Mouse (Mus musculus) intestine, embryonic 15.5 days (tissue): ENCODE measurements around the gene Unc5c. TPM values are rescaled to one million over a fixed set of nuclear protein-coding genes. Genes with fewer than 3 reads are reported as not detected.

Source experiments
- ATAC-seq: fragments of 200-750 bp; cut with Nextera tagmentation; 2 replicates; pipeline ENCODE4 v1.8.0; 2017; ENCODE audit warnings: moderate TSS enrichment, moderate library complexity
- H3K27ac ChIP-seq: fragments of 300-500 bp; sonication (generic); 2 replicates; pipeline ENCODE4 v1.5.1; 2015; ENCODE audit warnings: mild to moderate bottlenecking, inconsistent platforms
- H3K27me3 ChIP-seq: fragments of 300-500 bp; sonication (generic); replicated peaks from 2 replicates; pipeline ENCODE4 v1.6.1; 2015; ENCODE audit warnings: inconsistent platforms
- H3K36me3 ChIP-seq: fragments of 300-500 bp; sonication (generic); 2 replicates; pipeline ENCODE4 v1.6.1; 2015; ENCODE audit warnings: inconsistent platforms
- H3K4me1 ChIP-seq: fragments of 300-500 bp; sonication (generic); replicated peaks from 2 replicates; pipeline ENCODE4 v1.6.1; 2015; ENCODE audit warnings: inconsistent platforms
- H3K4me2 ChIP-seq: fragments of 300-500 bp; sonication (generic); replicated peaks from 2 replicates; pipeline ENCODE4 v1.6.1; 2015; ENCODE audit warnings: mild to moderate bottlenecking, inconsistent platforms
- H3K4me3 ChIP-seq: fragments of 300-500 bp; sonication (generic); replicated peaks from 2 replicates; pipeline ENCODE4 v1.5.1; 2015; ENCODE audit warnings: inconsistent platforms
- H3K9ac ChIP-seq: fragments of 300-500 bp; sonication (generic); 2 replicates; pipeline ENCODE4 v1.6.1; 2015; ENCODE audit warnings: inconsistent platforms
- H3K9me3 ChIP-seq: fragments of 300-500 bp; sonication (generic); 2 replicates; pipeline ENCODE4 v1.6.1; 2016; ENCODE audit warnings: inconsistent platforms
- WGBS: fragments of 180-500 bp; shearing (Covaris S2); methylation state at CpG from one replicate; pipeline ENCODE4 v1.1.7; 2015; 5-methylcytosine and 5-hydroxymethylcytosine counted together
- polyA plus RNA-seq: library from polyadenylated mRNA; unstranded; fragments of >200 nt; fragmentation: Nextera tagmentation; extraction: Ambion mirVana; gene quantifications from 2 replicates; pipeline ENCODE4 v1.2.1, GENCODE M21; 2015

Unc5c gene
- 8.2 and 8.9 TPM in 2 replicates for polyA plus RNA-seq

- Histone ChIP-seq H3K4me2 (peak within 1 kb of the TSS; percentile 95), H3K27me3 (peaks cover 26% of the 10 kb centered on the region), H3K4me3 (peak within 1 kb of the TSS; percentile 78), H3K4me1 (no peaks in the 10 kb centered on the region), H3K9ac (peak within 1 kb of the TSS; percentile 68), H3K36me3 (no peaks in the 10 kb centered on the region), H3K9me3 (no peaks in the 10 kb centered on the region), H3K27ac (peak within 1 kb of the TSS; percentile 85)
- WGBS = under 1% methylated on average over 61 of the region's 61 CpGs
- ATAC-seq = peak; percentile 92
Measured at GRCm38 (mm10) chr3:141465104-141465705, at the start of gene Unc5c. Gene Unc5c, plus strand, starts transcription at chr3:141465216.

- 90% methylated on average over 2 of the region's 2 CpGs for WGBS
- no peaks in the 10 kb centered on the region for H3K4me1 ChIP-seq
Measured at GRCm38 (mm10) chr3:141457475-141457874, 7.5 kb upstream of the Unc5c start.

GRCm38 (mm10) chr3:141462482-141462881 lies 2.5 kb upstream of the Unc5c start:
- H3K27ac ChIP-seq = no peak overlapping the region
- no peaks in the 10 kb centered on the region for H3K36me3 ChIP-seq
- ATAC-seq = no peak
- H3K4me2 ChIP-seq = no peak overlapping the region
- H3K9me3 ChIP-seq = no peaks in the 10 kb centered on the region
- H3K4me3 ChIP-seq = no peak overlapping the region
- H3K4me1 ChIP-seq = no peaks in the 10 kb centered on the region
- 74% methylated on average over 7 of the region's 7 CpGs for WGBS
- H3K9ac ChIP-seq = no peak overlapping the region
- peaks cover 26% of the 10 kb centered on the region for H3K27me3 ChIP-seq

More at GRCm38 (mm10) chr3:141457475-141457874, 7.5 kb upstream of the Unc5c start:
- Histone ChIP-seq H3K4me3 (no peak overlapping the region), H3K9ac (no peak overlapping the region), H3K9me3 (no peaks in the 10 kb centered on the region), H3K27me3 (peaks cover 3% of the 10 kb centered on the region; the same call in 1 of the 2 replicates), H3K27ac (no peak overlapping the region), H3K4me2 (no peak overlapping the region), H3K36me3 (no peaks in the 10 kb centered on the region)
- ATAC-seq = no peak

- peak; percentile 70 for ATAC-seq
- no peaks in the 10 kb centered on the region for H3K4me1 ChIP-seq
- peaks cover 26% of the 10 kb centered on the region for H3K27me3 ChIP-seq
- WGBS = under 1% methylated on average over 26 of the region's 26 CpGs
- peak overlapping the region; percentile 68 for H3K9ac ChIP-seq
- peak overlapping the region; percentile 85 for H3K27ac ChIP-seq
- no peaks in the 10 kb centered on the region for H3K36me3 ChIP-seq
- H3K4me2 ChIP-seq = peak overlapping the region; percentile 95
- no peaks in the 10 kb centered on the region for H3K9me3 ChIP-seq
- H3K4me3 ChIP-seq = peak overlapping the region; percentile 78
Measured at GRCm38 (mm10) chr3:141464691-141465103, 319 bp upstream of the Unc5c start.

- no peak for ATAC-seq
- H3K4me2 ChIP-seq = peak overlapping the region; percentile 95
- H3K36me3 ChIP-seq = no peaks in the 10 kb centered on the region
- H3K27me3 ChIP-seq = peaks cover 26% of the 10 kb centered on the region
- H3K9me3 ChIP-seq = no peaks in the 10 kb centered on the region
- peak overlapping the region; percentile 78 for H3K4me3 ChIP-seq
- no peak overlapping the region for H3K27ac ChIP-seq
- H3K9ac ChIP-seq = peak overlapping the region; percentile 68
- WGBS = under 1% methylated on average over 20 of the region's 20 CpGs
- H3K4me1 ChIP-seq = no peaks in the 10 kb centered on the region
Measured at GRCm38 (mm10) chr3:141466061-141466460, 1.0 kb downstream of the Unc5c start.

- Histone ChIP-seq H3K4me1 (no peaks in the 10 kb centered on the region), H3K4me2 (peak overlapping the region; percentile 95), H3K9ac (no peak overlapping the region), H3K27ac (no peak overlapping the region), H3K9me3 (no peaks in the 10 kb centered on the region), H3K4me3 (peak overlapping the region; percentile 78), H3K36me3 (no peaks in the 10 kb centered on the region), H3K27me3 (peaks cover 26% of the 10 kb centered on the region)
- 12% methylated on average over 3 of the region's 3 CpGs for WGBS
- ATAC-seq = no peak
Measured at GRCm38 (mm10) chr3:141466727-141467335, 1.8 kb downstream of the Unc5c start.

GRCm38 (mm10) chr3:141469338-141469737 lies 4.3 kb downstream of the Unc5c start:
- H3K4me2 ChIP-seq = no peak overlapping the region
- no peaks in the 10 kb centered on the region for H3K36me3 ChIP-seq
- WGBS = 65% methylated on average over 2 of the region's 2 CpGs
- H3K4me3 ChIP-seq = no peak overlapping the region
- H3K9ac ChIP-seq = no peak overlapping the region
- H3K4me1 ChIP-seq = no peaks in the 10 kb centered on the region
- no peaks in the 10 kb centered on the region for H3K9me3 ChIP-seq
- H3K27ac ChIP-seq = no peak overlapping the region
- no peak for ATAC-seq
- peaks cover 18% of the 10 kb centered on the region for H3K27me3 ChIP-seq

GRCm38 (mm10) chr3:141473205-141473604 lies 8.2 kb downstream of the Unc5c start:
- WGBS = 67% methylated on average over 5 of the region's 5 CpGs
- no peaks in the 10 kb centered on the region; the same call in 1 of the 2 replicates for H3K4me1 ChIP-seq
- no peak overlapping the region for H3K9ac ChIP-seq
- H3K4me3 ChIP-seq = no peak overlapping the region
- no peak for ATAC-seq
- H3K36me3 ChIP-seq = no peaks in the 10 kb centered on the region
- no peaks in the 10 kb centered on the region for H3K27me3 ChIP-seq
- no peaks in the 10 kb centered on the region for H3K9me3 ChIP-seq
- H3K4me2 ChIP-seq = no peak overlapping the region
- H3K27ac ChIP-seq = no peak overlapping the region

GRCm38 (mm10) chr3:141475389-141475788 lies 10.4 kb downstream of the Unc5c start:
- H3K9ac ChIP-seq = no peak overlapping the region
- WGBS = 49% methylated on average over 5 of the region's 5 CpGs
- H3K9me3 ChIP-seq = no peaks in the 10 kb centered on the region
- H3K4me1 ChIP-seq = no peaks in the 10 kb centered on the region; the same call in 1 of the 2 replicates
- H3K4me3 ChIP-seq = no peak overlapping the region
- H3K4me2 ChIP-seq = no peak overlapping the region
- no peak for ATAC-seq
- H3K27me3 ChIP-seq = no peaks in the 10 kb centered on the region
- H3K27ac ChIP-seq = no peak overlapping the region
- no peaks in the 10 kb centered on the region for H3K36me3 ChIP-seq

- no peaks in the 10 kb centered on the region; the same call in 1 of the 2 replicates for H3K4me1 ChIP-seq
- H3K4me3 ChIP-seq = no peak overlapping the region
- H3K4me2 ChIP-seq = no peak overlapping the region
- no peak overlapping the region for H3K9ac ChIP-seq
- ATAC-seq = peak; percentile 68
- H3K27ac ChIP-seq = 0 out of 2 replicates have a peak overlapping the region, but pooled peaks have one; percentile 17
- no peaks in the 10 kb centered on the region for H3K36me3 ChIP-seq
- 29% methylated on average over 6 of the region's 6 CpGs for WGBS
- H3K27me3 ChIP-seq = no peaks in the 10 kb centered on the region
- no peaks in the 10 kb centered on the region for H3K9me3 ChIP-seq
Measured at GRCm38 (mm10) chr3:141475919-141476318, 10.9 kb downstream of the Unc5c start.

GRCm38 (mm10) chr3:141476670-141477069 lies 11.7 kb downstream of the Unc5c start:
- Histone ChIP-seq H3K27ac (no peak overlapping the region), H3K4me3 (no peak overlapping the region), H3K4me2 (no peak overlapping the region), H3K9me3 (no peaks in the 10 kb centered on the region), H3K4me1 (no peaks in the 10 kb centered on the region; the same call in 1 of the 2 replicates), H3K27me3 (no peaks in the 10 kb centered on the region), H3K36me3 (no peaks in the 10 kb centered on the region), H3K9ac (no peak overlapping the region)
- WGBS = 44% methylated on average over 3 of the region's 3 CpGs
- no peak for ATAC-seq

- no peak for ATAC-seq
Measured at GRCm38 (mm10) chr3:141482465-141482864, 17.4 kb downstream of the Unc5c start.

More at GRCm38 (mm10) chr3:141482465-141482864, 17.4 kb downstream of the Unc5c start:
- Histone ChIP-seq H3K27ac (no peak overlapping the region), H3K9me3 (no peaks in the 10 kb centered on the region), H3K4me3 (no peak overlapping the region), H3K4me2 (no peak overlapping the region), H3K4me1 (no peaks in the 10 kb centered on the region), H3K36me3 (no peaks in the 10 kb centered on the region), H3K27me3 (no peaks in the 10 kb centered on the region), H3K9ac (no peak overlapping the region)
- 72% methylated on average over 4 of the region's 4 CpGs for WGBS
